Mouse (Mus musculus) myocyte (in vitro differentiated cells): ENCODE measurements around the gene Gm49405. TPM values are rescaled to one million over a fixed set of nuclear protein-coding genes. Genes with fewer than 3 reads are reported as not detected.

Experiments
- H3K27me3 ChIP-seq: one replicate; pipeline ENCODE4 v1.6.1; 2011; ENCODE audit not compliant: control insufficient read depth, insufficient read depth, insufficient read length
- H3K36me3 ChIP-seq: one replicate; pipeline ENCODE4 v1.6.1; 2011; ENCODE audit not compliant: control insufficient read depth, insufficient read depth
- H3K4me2 ChIP-seq: one replicate; pipeline ENCODE4 v1.6.1; 2011; ENCODE audit warnings: low read depth, control low read depth
- H3K4me3 ChIP-seq: one replicate; pipeline ENCODE4 v1.5.1; 2011; ENCODE audit warnings: mild to moderate bottlenecking, control low read depth, moderate library complexity
- H3K79me2 ChIP-seq: one replicate; pipeline ENCODE4 v1.6.1; 2011; ENCODE audit not compliant: control insufficient read depth, insufficient read depth
- H3ac ChIP-seq: one replicate; pipeline ENCODE4 v1.6.1; 2011; ENCODE audit not compliant: control insufficient read depth, insufficient read length
- CEBPB ChIP-seq: IDR thresholded peaks from 2 replicates; pipeline ENCODE4 v1.6.1; 2011; ENCODE audit warnings: mild to moderate bottlenecking, moderate library complexity; ENCODE audit not compliant: poor library complexity, insufficient read depth, severe bottlenecking
- E2F4 ChIP-seq: IDR thresholded peaks from one replicate; pipeline ENCODE4 v1.6.1; 2011; ENCODE audit warnings: mild to moderate bottlenecking, control low read depth, moderate library complexity; ENCODE audit not compliant: insufficient read depth
- MAX ChIP-seq: IDR thresholded peaks from one replicate; pipeline ENCODE4 v1.6.1; 2011; ENCODE audit warnings: low read depth, mild to moderate bottlenecking, control low read depth
- MYOD1 ChIP-seq, 3 experiments: IDR thresholded peaks; one replicate each; pipeline ENCODE4 v1.6.1; 2011; ENCODE audit warnings: control low read depth in 2 of 3, low read depth in 2 of 3, mild to moderate bottlenecking in 2 of 3, moderate library complexity in 1 of 3; ENCODE audit not compliant: insufficient read length in 2 of 3, control insufficient read depth in 1 of 3
- MYOG ChIP-seq, 3 experiments: IDR thresholded peaks; one replicate each; pipeline ENCODE4 v1.6.1; 2011; ENCODE audit warnings: control low read depth in 2 of 3, low read depth in 2 of 3, mild to moderate bottlenecking in 2 of 3; ENCODE audit not compliant: insufficient read length in 2 of 3, control insufficient read depth in 1 of 3, insufficient read depth in 1 of 3
- POLR2A ChIP-seq: IDR thresholded peaks from one replicate; pipeline ENCODE4 v1.6.1; 2011; ENCODE audit warnings: low read depth, mild to moderate bottlenecking, control low read depth, moderate library complexity; ENCODE audit not compliant: insufficient read length
- POLR2AphosphoS2 ChIP-seq: IDR thresholded peaks from one replicate; pipeline ENCODE4 v1.6.1; 2011; ENCODE audit warnings: low read depth, control low read depth; ENCODE audit not compliant: insufficient read length
- REST ChIP-seq: IDR thresholded peaks from one replicate; pipeline ENCODE4 v1.6.1; 2011; ENCODE audit warnings: mild to moderate bottlenecking, control low read depth, moderate library complexity; ENCODE audit not compliant: insufficient read depth, insufficient read length
- SRF ChIP-seq: IDR thresholded peaks from one replicate; pipeline ENCODE4 v1.6.1; 2011; ENCODE audit warnings: low read depth; ENCODE audit not compliant: control insufficient read depth, insufficient read length
- TCF12 ChIP-seq: IDR thresholded peaks from one replicate; pipeline ENCODE4 v1.6.1; 2011; ENCODE audit warnings: mild to moderate bottlenecking, control low read depth; ENCODE audit not compliant: poor library complexity, insufficient read depth, severe bottlenecking
- TCF3 ChIP-seq: IDR thresholded peaks from one replicate; pipeline ENCODE4 v1.6.1; 2011; ENCODE audit warnings: low read depth, control low read depth; ENCODE audit not compliant: insufficient read length
- USF1 ChIP-seq: IDR thresholded peaks from one replicate; pipeline ENCODE4 v1.6.1; 2011; ENCODE audit warnings: low read depth, mild to moderate bottlenecking, control low read depth, moderate library complexity
- polyA plus RNA-seq: library from polyadenylated mRNA; unstranded; fragments of >200 nt; fragmentation: generic; extraction: Trizol; gene quantifications from one replicate; pipeline ENCODE4 v1.2.1, GENCODE M21; 2012; ENCODE audit warnings: missing spikeins

Gm49405 gene
- polyA plus RNA-seq, 1 experiment = 0.50 TPM

GRCm38 (mm10) chr19:4015635-4016034 lies 15.2 kb downstream of the Gm49405 start:
- H3K36me3 ChIP-seq = no peaks in the 10 kb centered on the region
- H3K27me3 ChIP-seq = no peaks in the 10 kb centered on the region
- TF ChIP-seq REST (no peak), SRF (no peak), E2F4 (no peak), POLR2A (no peak), MYOD1 (IDR thresholded peaks at IDR 0.05; ENCODE audit: control insufficient read depth in 1 of 3, insufficient read length in 2 of 3, low read depth in 2 of 3) (no peak), CEBPB (no peak), TCF3 (no peak), POLR2AphosphoS2 (no peak), MAX (no peak), TCF12 (no peak), MYOG (IDR thresholded peaks at IDR 0.05; ENCODE audit: control insufficient read depth in 1 of 3, insufficient read depth in 1 of 3, insufficient read length in 2 of 3, low read depth in 2 of 3) (no peak), USF1 (no peak)
- no peak overlapping the region for H3K4me3 ChIP-seq
- H3K79me2 ChIP-seq = peaks cover 12% of the 10 kb centered on the region
- H3K4me2 ChIP-seq = no peak overlapping the region
- no peak overlapping the region for H3ac ChIP-seq

- H3K27me3 ChIP-seq = no peaks in the 10 kb centered on the region
- no peaks in the 10 kb centered on the region for H3K36me3 ChIP-seq
- no peak overlapping the region for H3K4me2 ChIP-seq
- no peak overlapping the region for H3ac ChIP-seq
- no peaks in the 10 kb centered on the region for H3K79me2 ChIP-seq
- TF ChIP-seq MYOD1 (IDR thresholded peaks at IDR 0.05; ENCODE audit: control insufficient read depth in 1 of 3, insufficient read length in 2 of 3, low read depth in 2 of 3) (no peak), MYOG (IDR thresholded peaks at IDR 0.05; ENCODE audit: control insufficient read depth in 1 of 3, insufficient read depth in 1 of 3, insufficient read length in 2 of 3, low read depth in 2 of 3) (no peak), SRF (no peak), TCF3 (no peak), MAX (no peak), POLR2AphosphoS2 (no peak)
- no peak overlapping the region for H3K4me3 ChIP-seq
Measured at GRCm38 (mm10) chr19:4017921-4018587, 17.6 kb downstream of the Gm49405 start.

- peak overlapping the region; percentile 64 for H3K4me2 ChIP-seq
- no peak for TF ChIP-seq TCF3
- no peak for TF ChIP-seq MYOG (IDR thresholded peaks at IDR 0.05; ENCODE audit: control insufficient read depth in 1 of 3, insufficient read depth in 1 of 3, insufficient read length in 2 of 3, low read depth in 2 of 3)
- TF ChIP-seq USF1 = no peak
- no peaks in the 10 kb centered on the region for H3K79me2 ChIP-seq
- no peak overlapping the region for H3ac ChIP-seq
- H3K36me3 ChIP-seq = no peaks in the 10 kb centered on the region
- H3K27me3 ChIP-seq = no peaks in the 10 kb centered on the region
- H3K4me3 ChIP-seq = no peak overlapping the region
Measured at GRCm38 (mm10) chr19:4018743-4019583, 18.5 kb downstream of the Gm49405 start.

- H3K4me3 ChIP-seq = no peak overlapping the region
- no peaks in the 10 kb centered on the region for H3K27me3 ChIP-seq
- no peak overlapping the region for H3K4me2 ChIP-seq
- H3K79me2 ChIP-seq = no peaks in the 10 kb centered on the region
- H3ac ChIP-seq = no peak overlapping the region
- no peaks in the 10 kb centered on the region for H3K36me3 ChIP-seq
- TF ChIP-seq MYOD1 (IDR thresholded peaks at IDR 0.05; ENCODE audit: control insufficient read depth in 1 of 3, insufficient read length in 2 of 3, low read depth in 2 of 3) (no peak), E2F4 (no peak), MYOG (IDR thresholded peaks at IDR 0.05; ENCODE audit: control insufficient read depth in 1 of 3, insufficient read depth in 1 of 3, insufficient read length in 2 of 3, low read depth in 2 of 3) (no peak), MAX (no peak), TCF12 (no peak), POLR2AphosphoS2 (no peak), TCF3 (no peak), CEBPB (no peak), SRF (no peak), REST (no peak), USF1 (no peak), POLR2A (no peak)
Measured at GRCm38 (mm10) chr19:4023185-4023584, 22.8 kb downstream of the Gm49405 start.

- no peaks in the 10 kb centered on the region for H3K27me3 ChIP-seq
- TF ChIP-seq MYOG (IDR thresholded peaks at IDR 0.05; ENCODE audit: control insufficient read depth in 1 of 3, insufficient read depth in 1 of 3, insufficient read length in 2 of 3, low read depth in 2 of 3) (no peak), USF1 (no peak), POLR2A (no peak), MAX (no peak)
- no peak overlapping the region for H3K4me2 ChIP-seq
- no peaks in the 10 kb centered on the region for H3K79me2 ChIP-seq
- H3ac ChIP-seq = no peak overlapping the region
- no peak overlapping the region for H3K4me3 ChIP-seq
- no peaks in the 10 kb centered on the region for H3K36me3 ChIP-seq
Measured at GRCm38 (mm10) chr19:4027576-4027975, 27.1 kb downstream of the Gm49405 start.
